ENCODE assay signal across 7 mouse cellular contexts in the genomic region with DNA sequence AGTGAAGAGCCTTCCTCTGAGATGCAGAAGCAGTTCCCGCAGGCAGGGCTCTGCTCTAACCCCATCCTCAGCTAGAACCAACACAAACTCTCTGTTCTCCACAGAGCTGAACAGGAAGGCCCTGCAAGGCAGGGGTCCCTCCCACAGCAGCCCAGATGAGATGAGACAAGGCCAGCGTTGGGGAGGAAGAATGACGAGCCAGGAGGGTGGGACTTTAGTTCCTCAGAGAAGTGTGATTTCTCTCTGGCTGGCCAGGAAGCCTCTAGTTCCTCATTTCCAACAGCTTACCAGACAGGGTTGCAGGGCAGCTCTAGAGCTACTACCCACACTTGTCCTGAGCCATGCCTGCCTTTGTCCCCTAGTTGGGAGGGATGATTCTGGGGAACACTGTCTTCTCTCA. TPM values are rescaled to one million over a fixed set of nuclear protein-coding genes. Genes with fewer than 3 reads are reported as not detected.
DNase-seq lines count a peak whose midpoint lies in the region.

No protein-coding gene starts in this region.

- peak; percentile 50 for DNase-seq in urinary bladder, postnatal 14 days (ENCODE audit: low spot score)
- DNase-seq in urinary bladder, postnatal 25 days (ENCODE audit: low spot score), result no peak
- DNase-seq in heart, adult 8-10 months (ENCODE audit: low spot score), result peak; percentile 84
- peak; percentile 62 to 74 for DNase-seq in kidney, postnatal 36 days
- DNase-seq in monocyte, adult 2 months (ENCODE audit: low read depth in 1 of 2, low spot score in 2 of 2), result peak; percentile 56 to 74
- no peak for DNase-seq in ovary, adult 18-20 months (ENCODE audit: low spot score)
- no peak for DNase-seq in cerebellum, adult 9-10 months

RNA-seq across cellular contexts. Expression of a gene that starts 14.0 kb away (rescaled TPM):
- total RNA-seq in heart, adult 8-10 months (2022), result 1 to 10 TPM; 3.2 to 4.9 (median 4.3) TPM

RNA-seq across cellular contexts. Expression of a gene that starts 59.5 kb away (rescaled TPM):
- 10 to 100 TPM; 29.7 to 41.6 (median 37.0) TPM for total RNA-seq in heart, adult 8-10 months (2022)

Comparison
In these comparisons a context has a peak if more than half of its experiments do, and no peak if none do; other contexts are left out.
1. DNase-seq: peak in urinary bladder, postnatal 14 days (single experiment), heart, adult 8-10 months (single experiment), kidney, postnatal 36 days (2 of 2) and monocyte, adult 2 months (2 of 2); none in urinary bladder, postnatal 25 days (single experiment), ovary, adult 18-20 months (single experiment) and cerebellum, adult 9-10 months (single experiment).